19 mouse cellular contexts compared by ENCODE assay signal in the genomic region with DNA sequence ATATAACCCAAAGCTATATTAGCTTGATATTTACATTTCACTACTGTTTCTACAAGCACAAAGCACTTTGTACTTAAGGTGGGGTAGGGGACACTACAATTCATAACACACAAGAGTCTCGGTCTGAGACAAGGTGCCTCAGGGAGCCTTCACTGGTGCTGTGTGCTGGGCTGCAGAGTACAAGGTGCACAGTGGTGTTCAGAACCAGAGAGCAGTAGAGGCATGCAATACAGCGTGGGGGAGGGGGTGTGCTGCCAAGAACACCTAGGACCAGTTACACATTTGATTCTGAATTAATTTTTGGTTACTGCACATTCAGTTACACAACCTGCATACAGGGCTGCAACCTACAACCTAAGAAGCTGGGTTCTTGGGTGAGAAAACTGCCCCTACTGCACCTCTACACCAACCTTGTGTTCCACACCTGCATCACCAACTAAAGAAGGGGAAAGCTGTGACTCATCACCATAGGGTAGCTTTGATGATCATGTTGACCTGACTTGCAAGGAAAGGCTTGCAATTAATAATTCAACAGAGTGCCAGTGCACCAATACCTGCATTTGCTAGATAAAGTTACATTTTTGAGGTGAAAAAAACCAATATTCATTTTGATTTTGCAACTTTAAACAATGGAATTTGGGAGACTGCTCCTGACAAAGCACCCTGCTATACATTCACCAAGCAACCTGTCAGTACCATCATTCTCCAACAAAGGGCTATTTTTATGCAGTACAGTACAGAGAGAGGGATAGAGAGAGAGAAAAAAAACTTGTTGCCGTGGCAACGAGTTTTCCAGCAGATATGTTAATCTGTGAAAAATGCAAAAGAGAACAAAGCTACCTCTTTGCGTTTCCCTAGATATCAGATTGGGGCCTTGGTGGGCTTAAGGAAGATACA. TPM values are rescaled to one million over a fixed set of nuclear protein-coding genes. Genes with fewer than 3 reads are reported as not detected.
DNase-seq lines count a peak whose midpoint lies in the region; ATAC-seq lines count a peak whose summit lies in the region.
"Had no signal": no experiment of that assay in that cellular context is flagged by ENCODE, and none has a peak within 500 bp of the region (broad histone marks: within the 10 kb centered on the region; RNA-seq: fewer than 3 reads in every experiment).

No protein-coding gene starts in this region.

- 62% methylated on average over 5 of the region's 5 CpGs for WGBS in forebrain, embryonic 15.5 days
- WGBS in forebrain, embryonic 11.5 days: 82% methylated on average over 5 of the region's 5 CpGs

- no peak for DNase-seq in forebrain, embryonic 11.5 days (ENCODE audit: low spot score)
- DNase-seq in left cerebral cortex, postnatal 14 days (ENCODE audit: low spot score in 2 of 2): peak; percentile 31 to 47
- no peak for DNase-seq in left cerebral cortex, postnatal 4 days
- DNase-seq in right cerebral cortex, postnatal 4 days: peak; percentile 7
- DNase-seq in right cerebral cortex, postnatal 14 days: no peak
- no peak for DNase-seq in urinary bladder, postnatal 36 days (ENCODE audit: low spot score in 2 of 2)
- no peak for DNase-seq in kidney, postnatal 25 days
- DNase-seq: adrenal gland, postnatal 25 days; cerebellum, postnatal 14 days; kidney, adult 9 months; liver, embryonic 13.5 days; thymus, postnatal 4 days had no signal

- H3K9me3 ChIP-seq in forebrain, embryonic 15.5 days: no peaks in the 10 kb centered on the region
- H3K9me3 ChIP-seq in forebrain, embryonic 11.5 days (ENCODE audit: control insufficient read depth, low read length): no peaks in the 10 kb centered on the region
- H3K9me3 ChIP-seq: embryonic facial prominence, embryonic 10.5 days; heart, embryonic 15.5 days; liver, embryonic 13.5 days; megakaryocyte, embryonic 14.5 days had no signal

- ATAC-seq in forebrain, embryonic 15.5 days (replicated peaks): peak; percentile 92
- ATAC-seq in forebrain, embryonic 11.5 days (replicated peaks; ENCODE audit: low FRiP score): no peak
- ATAC-seq: activated CD4-positive, CD25-positive, alpha-beta regulatory T cell, adult 4 months; lung, postnatal 0 days had no signal

- H3K9ac ChIP-seq in forebrain, embryonic 15.5 days (replicated peaks): no peak overlapping the region
- no peak overlapping the region for H3K9ac ChIP-seq in forebrain, embryonic 11.5 days (ENCODE audit: low read length)
- H3K9ac ChIP-seq: heart, embryonic 15.5 days; liver, embryonic 13.5 days had no signal

- peaks cover 5% of the 10 kb centered on the region; the same call in 1 of the 2 replicates for H3K4me1 ChIP-seq in forebrain, embryonic 15.5 days
- no peaks in the 10 kb centered on the region for H3K4me1 ChIP-seq in forebrain, embryonic 11.5 days (replicated peaks; ENCODE audit: control insufficient read depth, insufficient read depth, low read length)
- H3K4me1 ChIP-seq: embryonic facial prominence, embryonic 10.5 days; heart, embryonic 15.5 days; liver, embryonic 13.5 days; megakaryocyte, embryonic 14.5 days had no signal

- no peaks in the 10 kb centered on the region for H3K36me3 ChIP-seq in forebrain, embryonic 15.5 days
- H3K36me3 ChIP-seq in forebrain, embryonic 11.5 days (ENCODE audit: control insufficient read depth, insufficient read depth, low read length): no peaks in the 10 kb centered on the region
- H3K36me3 ChIP-seq: embryonic facial prominence, embryonic 10.5 days; heart, embryonic 15.5 days; liver, embryonic 13.5 days had no signal

- H3K27ac ChIP-seq in forebrain, embryonic 15.5 days (replicated peaks): peak overlapping the region; percentile 70
- no peak overlapping the region for H3K27ac ChIP-seq in forebrain, embryonic 11.5 days (ENCODE audit: low read depth, low read length)
- H3K27ac ChIP-seq: embryonic facial prominence, embryonic 10.5 days; heart, embryonic 15.5 days; liver, embryonic 13.5 days had no signal

- intact Hi-C loops in left cerebral cortex, postnatal 14 days (cut with DNase I): no loop called here
- intact Hi-C loops in left cerebral cortex, postnatal 4 days (cut with DNase I): no loop called here

- no peaks in the 10 kb centered on the region for H3K27me3 ChIP-seq in forebrain, embryonic 15.5 days
- H3K27me3 ChIP-seq in forebrain, embryonic 11.5 days (ENCODE audit: control insufficient read depth, insufficient read depth, low read length): no peaks in the 10 kb centered on the region
- H3K27me3 ChIP-seq: heart, embryonic 15.5 days; liver, embryonic 13.5 days had no signal

- no peak overlapping the region for H3K4me2 ChIP-seq in forebrain, embryonic 15.5 days (replicated peaks)
- no peak overlapping the region for H3K4me2 ChIP-seq in forebrain, embryonic 11.5 days (ENCODE audit: low read depth, low read length, severe bottlenecking)
- H3K4me2 ChIP-seq: heart, embryonic 15.5 days; liver, embryonic 13.5 days had no signal

- H3K4me3 ChIP-seq in forebrain, embryonic 15.5 days: no peak overlapping the region
- H3K4me3 ChIP-seq in forebrain, embryonic 11.5 days (ENCODE audit: low read depth, low read length): no peak overlapping the region
- H3K4me3 ChIP-seq: embryonic facial prominence, embryonic 10.5 days; erythroblast, embryonic 14.5 days; heart, embryonic 15.5 days; liver, embryonic 13.5 days; megakaryocyte, embryonic 14.5 days had no signal

RNA-seq across cellular contexts. Expression of a gene that starts 22.0 kb away (rescaled TPM):
- 3.9 and 4.3 TPM in 2 replicates for polyA plus RNA-seq in forebrain, embryonic 15.5 days (2015; fragmentation: Nextera tagmentation; extraction: Ambion mirVana)
- polyA plus RNA-seq in forebrain, embryonic 11.5 days (2014; fragmentation: Nextera tagmentation; extraction: Ambion mirVana): 1.1 and 1.2 TPM in 2 replicates
- total RNA-seq in left cerebral cortex, postnatal 14 days (2021): 100 to 1,000 TPM; 109 to 123 TPM
- total RNA-seq in left cerebral cortex, postnatal 4 days (2021): 10 to 100 TPM; 65.3 to 69.9 TPM
- polyA plus RNA-seq: activated CD4-positive, CD25-positive, alpha-beta regulatory T cell, adult 4 months had no signal

Comparison
In these comparisons a context has a peak if more than half of its experiments do, and no peak if none do; other contexts are left out.
1. DNase-seq: peak in left cerebral cortex, postnatal 14 days (2 of 2) and right cerebral cortex, postnatal 4 days (single experiment); none in forebrain, embryonic 11.5 days (single experiment), left cerebral cortex, postnatal 4 days (single experiment), right cerebral cortex, postnatal 14 days (single experiment), urinary bladder, postnatal 36 days (0 of 2) and kidney, postnatal 25 days (0 of 2).